Mouse (Mus musculus) hindbrain, embryonic 16.5 days (tissue): ENCODE results near the gene Cnpy1. TPM values are rescaled to one million over a fixed set of nuclear protein-coding genes. Genes with fewer than 3 reads are reported as not detected.
A peak's percentile ranks its signal among the peaks of the same experiment; 100 is the strongest.

ENCODE experiments used
- ATAC-seq: fragments of 200-750 bp; cut with Nextera tagmentation; 2 replicates; pipeline ENCODE4 v1.8.0; 2017; ENCODE audit warnings: moderate TSS enrichment, moderate library complexity
- H3K27ac ChIP-seq: fragments of 300-500 bp; sonication (generic); 2 replicates; pipeline ENCODE4 v1.5.1; 2014; ENCODE audit warnings: low read depth, mild to moderate bottlenecking, control low read depth, low read length, moderate library complexity
- H3K27me3 ChIP-seq: fragments of 300-500 bp; sonication (generic); replicated peaks from 2 replicates; pipeline ENCODE4 v1.6.1; 2014; ENCODE audit warnings: low read length; ENCODE audit not compliant: control insufficient read depth, insufficient read depth
- H3K36me3 ChIP-seq: fragments of 300-500 bp; sonication (generic); 2 replicates; pipeline ENCODE4 v1.6.1; 2014; ENCODE audit warnings: mild to moderate bottlenecking, low read length, moderate library complexity, mixed read lengths; ENCODE audit not compliant: control insufficient read depth, insufficient read depth
- H3K4me1 ChIP-seq: fragments of 300-500 bp; sonication (generic); 2 replicates; pipeline ENCODE4 v1.6.1; 2014; ENCODE audit warnings: low read depth, low read length; ENCODE audit not compliant: control insufficient read depth, insufficient read depth
- H3K4me2 ChIP-seq: fragments of 300-500 bp; sonication (generic); 2 replicates; pipeline ENCODE4 v1.6.1; 2014; ENCODE audit warnings: mild to moderate bottlenecking, low read length, control low read depth, moderate library complexity
- H3K4me3 ChIP-seq: fragments of 300-500 bp; sonication (generic); 2 replicates; pipeline ENCODE4 v1.5.1; 2014; ENCODE audit warnings: mild to moderate bottlenecking, low read length, control low read depth, moderate library complexity
- H3K9ac ChIP-seq: fragments of 300-500 bp; sonication (generic); 2 replicates; pipeline ENCODE4 v1.6.1; 2014; ENCODE audit warnings: low read depth, mild to moderate bottlenecking, control low read depth, low read length, moderate library complexity
- H3K9me3 ChIP-seq: fragments of 300-500 bp; sonication (generic); 2 replicates; pipeline ENCODE4 v1.6.1; 2014; ENCODE audit warnings: mild to moderate bottlenecking, low read length, moderate library complexity; ENCODE audit not compliant: control insufficient read depth
- WGBS: fragments of 180-500 bp; shearing (Covaris S2); extraction: QIAGEN DNeasy Blood & Tissue Kit; methylation state at CpG from one replicate; pipeline ENCODE4 v1.1.7; 2014; 5-methylcytosine and 5-hydroxymethylcytosine counted together
- polyA plus RNA-seq: library from polyadenylated mRNA; unstranded; fragments of >200 nt; fragmentation: Nextera tagmentation; extraction: Ambion mirVana; gene quantifications from 2 replicates; pipeline ENCODE4 v1.2.1, GENCODE M21; 2015

Gene Cnpy1
- polyA plus RNA-seq, 1 experiment from 2014 or later: 25.0 TPM

GRCm38 (mm10) chr5:28207043-28207442 is 38.6 kb downstream of the Cnpy1 start:
- 58% methylated on average over 4 of the region's 4 CpGs for WGBS
- no peak overlapping the region for H3K4me2 ChIP-seq
- no peaks in the 10 kb centered on the region for H3K36me3 ChIP-seq
- ATAC-seq: no peak
- no peak overlapping the region for H3K27ac ChIP-seq
- no peak overlapping the region for H3K9ac ChIP-seq
- H3K27me3 ChIP-seq: peaks cover 23% of the 10 kb centered on the region
- H3K9me3 ChIP-seq: no peaks in the 10 kb centered on the region
- peaks cover 9% of the 10 kb centered on the region for H3K4me1 ChIP-seq
- H3K4me3 ChIP-seq: no peak overlapping the region

- Histone ChIP-seq H3K4me1 (peaks cover 9% of the 10 kb centered on the region), H3K36me3 (no peaks in the 10 kb centered on the region), H3K27me3 (peaks cover 20% of the 10 kb centered on the region), H3K4me3 (no peak overlapping the region), H3K9ac (no peak overlapping the region), H3K27ac (no peak overlapping the region), H3K9me3 (no peaks in the 10 kb centered on the region), H3K4me2 (no peak overlapping the region; the same call in 1 of the 2 replicates)
- no peak for ATAC-seq
- WGBS: 60% methylated on average over 4 of the region's 4 CpGs
Observed at GRCm38 (mm10) chr5:28206448-28206847, 39.2 kb downstream of the Cnpy1 start.

- WGBS: 82% methylated on average over 2 of the region's 2 CpGs
- no peak overlapping the region for H3K4me2 ChIP-seq
- H3K4me3 ChIP-seq: no peak overlapping the region
- H3K27ac ChIP-seq: no peak overlapping the region
- H3K9me3 ChIP-seq: no peaks in the 10 kb centered on the region
- peaks cover 3% of the 10 kb centered on the region for H3K4me1 ChIP-seq
- ATAC-seq: no peak
- H3K27me3 ChIP-seq: peaks cover 15% of the 10 kb centered on the region
- no peaks in the 10 kb centered on the region for H3K36me3 ChIP-seq
- H3K9ac ChIP-seq: no peak overlapping the region
Observed at GRCm38 (mm10) chr5:28204678-28205077, 40.9 kb downstream of the Cnpy1 start.

GRCm38 (mm10) chr5:28203086-28203485 is 42.5 kb downstream of the Cnpy1 start:
- Histone ChIP-seq H3K9me3 (no peaks in the 10 kb centered on the region), H3K4me3 (no peak overlapping the region), H3K36me3 (no peaks in the 10 kb centered on the region), H3K27me3 (peaks cover 6% of the 10 kb centered on the region; the same call in 1 of the 2 replicates), H3K27ac (no peak overlapping the region), H3K9ac (no peak overlapping the region), H3K4me2 (no peak overlapping the region), H3K4me1 (no peaks in the 10 kb centered on the region)
- 76% methylated on average over 6 of the region's 6 CpGs for WGBS
- no peak for ATAC-seq

- H3K9ac ChIP-seq: no peak overlapping the region
Observed at GRCm38 (mm10) chr5:28199089-28199873, 46.3 kb downstream of the Cnpy1 start.

GRCm38 (mm10) chr5:28195473-28195872 is 50.1 kb downstream of the Cnpy1 start:
- Histone ChIP-seq H3K4me2 (no peak overlapping the region), H3K4me1 (peaks cover 5% of the 10 kb centered on the region; the same call in 1 of the 2 replicates), H3K4me3 (no peak overlapping the region), H3K36me3 (no peaks in the 10 kb centered on the region), H3K27me3 (no peaks in the 10 kb centered on the region), H3K27ac (no peak overlapping the region), H3K9ac (no peak overlapping the region), H3K9me3 (no peaks in the 10 kb centered on the region)
- no peak for ATAC-seq
- WGBS: 63% methylated on average over 2 of the region's 2 CpGs

More at GRCm38 (mm10) chr5:28199089-28199873, 46.3 kb downstream of the Cnpy1 start:
- no peak overlapping the region for H3K4me3 ChIP-seq
- H3K9me3 ChIP-seq: no peaks in the 10 kb centered on the region
- H3K36me3 ChIP-seq: no peaks in the 10 kb centered on the region
- H3K27ac ChIP-seq: no peak overlapping the region
- H3K4me1 ChIP-seq: no peaks in the 10 kb centered on the region
- no peaks in the 10 kb centered on the region for H3K27me3 ChIP-seq
- ATAC-seq: no peak
- WGBS: 38% methylated on average over 7 of the region's 7 CpGs
- H3K4me2 ChIP-seq: no peak overlapping the region

GRCm38 (mm10) chr5:28192099-28192454 is 53.5 kb downstream of the Cnpy1 start:
- no peak overlapping the region; the same call in 1 of the 2 replicates for H3K9ac ChIP-seq
- H3K27ac ChIP-seq: no peak overlapping the region
- H3K4me1 ChIP-seq: peaks cover 5% of the 10 kb centered on the region; the same call in 1 of the 2 replicates
- no peaks in the 10 kb centered on the region for H3K27me3 ChIP-seq
- 17% methylated on average over 4 of the region's 4 CpGs for WGBS
- no peak for ATAC-seq
- H3K9me3 ChIP-seq: no peaks in the 10 kb centered on the region
- no peaks in the 10 kb centered on the region for H3K36me3 ChIP-seq
- H3K4me3 ChIP-seq: no peak overlapping the region
- H3K4me2 ChIP-seq: no peak overlapping the region

- 17% methylated on average over 3 of the region's 3 CpGs for WGBS
- H3K9me3 ChIP-seq: no peaks in the 10 kb centered on the region
- no peaks in the 10 kb centered on the region for H3K36me3 ChIP-seq
- H3K4me3 ChIP-seq: no peak overlapping the region
- peak overlapping the region; percentile 16; the same call in 1 of the 2 replicates for H3K27ac ChIP-seq
- ATAC-seq: peak; percentile 56
- H3K4me1 ChIP-seq: peaks cover 5% of the 10 kb centered on the region; the same call in 1 of the 2 replicates
- no peak overlapping the region for H3K4me2 ChIP-seq
- no peak overlapping the region; the same call in 1 of the 2 replicates for H3K9ac ChIP-seq
- H3K27me3 ChIP-seq: no peaks in the 10 kb centered on the region
Observed at GRCm38 (mm10) chr5:28191201-28192098, 54.2 kb downstream of the Cnpy1 start.

- Histone ChIP-seq H3K9me3 (no peaks in the 10 kb centered on the region), H3K27ac (no peak overlapping the region), H3K4me2 (no peak overlapping the region), H3K4me1 (peaks cover 4% of the 10 kb centered on the region; the same call in 1 of the 2 replicates), H3K4me3 (no peak overlapping the region), H3K36me3 (no peaks in the 10 kb centered on the region), H3K27me3 (peaks cover 43% of the 10 kb centered on the region), H3K9ac (no peak overlapping the region)
- no peak for ATAC-seq
- 25% methylated on average over 7 of the region's 7 CpGs for WGBS
Observed at GRCm38 (mm10) chr5:28179237-28179790, 66.3 kb downstream of the Cnpy1 start.
